9 mouse cellular contexts compared by ENCODE assay signal in the genomic region with DNA sequence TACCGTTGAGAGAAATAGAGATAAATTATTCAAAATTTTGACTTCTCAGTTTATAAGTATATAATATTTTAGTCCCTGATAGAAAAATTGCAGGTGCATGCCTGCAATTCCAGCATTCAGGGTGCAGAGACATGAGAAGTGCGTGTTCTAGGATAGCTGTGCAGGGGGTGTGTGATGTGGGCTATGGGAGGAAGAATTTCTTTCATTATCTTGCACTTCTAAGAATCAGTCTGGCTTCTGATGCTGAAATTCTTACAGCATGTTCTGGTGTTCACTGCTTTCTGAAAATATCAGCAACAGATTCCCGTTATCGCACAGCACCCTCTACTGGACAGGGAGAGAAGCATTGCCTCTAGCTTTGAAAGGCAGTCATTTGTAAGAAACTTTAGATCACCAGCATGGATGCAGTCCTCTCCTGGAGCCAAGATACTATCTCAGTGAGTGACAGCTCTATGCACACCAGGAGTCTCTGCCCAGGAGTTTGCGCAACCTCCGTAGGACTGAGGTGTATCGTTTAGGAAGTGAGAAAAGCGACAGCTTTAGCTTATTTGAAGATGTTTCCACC.
DNase-seq lines count a peak whose midpoint lies in the region; ATAC-seq lines count a peak whose summit lies in the region.
"Had no signal": no experiment of that assay in that cellular context is flagged by ENCODE, and none has a peak within 500 bp of the region (broad histone marks: within the 10 kb centered on the region; RNA-seq: fewer than 3 reads in every experiment).

No protein-coding gene starts in this region.

- no peaks in the 10 kb centered on the region for H3K9me3 ChIP-seq in hindbrain, embryonic 10.5 days
- no peaks in the 10 kb centered on the region for H3K9me3 ChIP-seq in hindbrain, embryonic 13.5 days
- H3K9me3 ChIP-seq in forebrain, embryonic 12.5 days = no peaks in the 10 kb centered on the region
- no peaks in the 10 kb centered on the region for H3K9me3 ChIP-seq in hindbrain, embryonic 14.5 days (ENCODE audit: control insufficient read depth, low read length)
- no peaks in the 10 kb centered on the region for H3K9me3 ChIP-seq in midbrain, embryonic 10.5 days (replicated peaks)
- H3K9me3 ChIP-seq: stomach, embryonic 15.5 days had no signal

- H3K4me1 ChIP-seq in hindbrain, embryonic 10.5 days (replicated peaks) = no peaks in the 10 kb centered on the region
- H3K4me1 ChIP-seq in hindbrain, embryonic 13.5 days (replicated peaks) = no peaks in the 10 kb centered on the region
- H3K4me1 ChIP-seq in forebrain, embryonic 12.5 days = no peaks in the 10 kb centered on the region
- no peaks in the 10 kb centered on the region for H3K4me1 ChIP-seq in hindbrain, embryonic 14.5 days (replicated peaks; ENCODE audit: control insufficient read depth, insufficient read depth, low read length)
- no peaks in the 10 kb centered on the region for H3K4me1 ChIP-seq in midbrain, embryonic 10.5 days
- H3K4me1 ChIP-seq: stomach, embryonic 15.5 days had no signal

- DNase-seq in hindbrain, embryonic 10.5 days (ENCODE audit: low spot score) = peak; percentile 76
- peak; percentile 65 for DNase-seq in c-Kit-positive CD71-positive TER-119-negative erythroid progenitor cells, embryonic 14.5 days (ENCODE audit: low read depth)
- peak; percentile 87 for DNase-seq in hindbrain, embryonic 14.5 days (ENCODE audit: low spot score)
- peak; percentile 1 for DNase-seq in left cerebral cortex, adult 11 months (ENCODE audit: low spot score)
- peak; percentile 61 for DNase-seq in midbrain, embryonic 10.5 days (ENCODE audit: low spot score)
- peak; percentile 8 to 52 for DNase-seq in spleen, adult 18-20 months

- H3K27me3 ChIP-seq in hindbrain, embryonic 10.5 days (ENCODE audit: insufficient read depth, poor library complexity, severe bottlenecking) = no peaks in the 10 kb centered on the region
- H3K27me3 ChIP-seq in hindbrain, embryonic 13.5 days = no peaks in the 10 kb centered on the region
- H3K27me3 ChIP-seq in forebrain, embryonic 12.5 days = no peaks in the 10 kb centered on the region
- no peaks in the 10 kb centered on the region for H3K27me3 ChIP-seq in hindbrain, embryonic 14.5 days (ENCODE audit: control insufficient read depth, insufficient read depth, low read length)
- no peaks in the 10 kb centered on the region for H3K27me3 ChIP-seq in midbrain, embryonic 10.5 days (ENCODE audit: low read depth, poor library complexity, severe bottlenecking)
- H3K27me3 ChIP-seq: stomach, embryonic 15.5 days had no signal

- H3K4me3 ChIP-seq in hindbrain, embryonic 10.5 days = no peak overlapping the region
- H3K4me3 ChIP-seq in hindbrain, embryonic 13.5 days = no peak overlapping the region
- H3K4me3 ChIP-seq in forebrain, embryonic 12.5 days (replicated peaks) = no peak overlapping the region
- no peak overlapping the region for H3K4me3 ChIP-seq in hindbrain, embryonic 14.5 days (replicated peaks; ENCODE audit: low read length)
- no peak overlapping the region for H3K4me3 ChIP-seq in midbrain, embryonic 10.5 days
- H3K4me3 ChIP-seq: stomach, embryonic 15.5 days had no signal

- ATAC-seq in hindbrain, embryonic 13.5 days (ENCODE audit: low FRiP score) = no peak
- ATAC-seq in forebrain, embryonic 12.5 days (ENCODE audit: low FRiP score) = peak; percentile 64; the same call in 1 of the 2 replicates
- peak; percentile 37; the same call in 1 of the 2 replicates for ATAC-seq in hindbrain, embryonic 14.5 days (ENCODE audit: low FRiP score)

- no peak overlapping the region for H3K27ac ChIP-seq in hindbrain, embryonic 10.5 days
- H3K27ac ChIP-seq in hindbrain, embryonic 13.5 days = no peak overlapping the region
- H3K27ac ChIP-seq in forebrain, embryonic 12.5 days = no peak overlapping the region
- no peak overlapping the region for H3K27ac ChIP-seq in hindbrain, embryonic 14.5 days
- H3K27ac ChIP-seq in midbrain, embryonic 10.5 days (replicated peaks) = no peak overlapping the region
- H3K27ac ChIP-seq: stomach, embryonic 15.5 days had no signal

- H3K4me2 ChIP-seq in hindbrain, embryonic 13.5 days = no peak overlapping the region
- H3K4me2 ChIP-seq in forebrain, embryonic 12.5 days = no peak overlapping the region
- H3K4me2 ChIP-seq in hindbrain, embryonic 14.5 days (replicated peaks) = no peak overlapping the region
- H3K4me2 ChIP-seq: stomach, embryonic 15.5 days had no signal

- no peaks in the 10 kb centered on the region for H3K36me3 ChIP-seq in hindbrain, embryonic 10.5 days
- H3K36me3 ChIP-seq in hindbrain, embryonic 13.5 days = no peaks in the 10 kb centered on the region
- H3K36me3 ChIP-seq in forebrain, embryonic 12.5 days (replicated peaks) = no peaks in the 10 kb centered on the region
- H3K36me3 ChIP-seq in hindbrain, embryonic 14.5 days (replicated peaks; ENCODE audit: control insufficient read depth, insufficient read depth) = no peaks in the 10 kb centered on the region
- no peaks in the 10 kb centered on the region for H3K36me3 ChIP-seq in midbrain, embryonic 10.5 days
- H3K36me3 ChIP-seq: stomach, embryonic 15.5 days had no signal

- no peak overlapping the region for H3K9ac ChIP-seq in hindbrain, embryonic 13.5 days
- no peak overlapping the region for H3K9ac ChIP-seq in forebrain, embryonic 12.5 days
- no peak overlapping the region for H3K9ac ChIP-seq in hindbrain, embryonic 14.5 days
- H3K9ac ChIP-seq: stomach, embryonic 15.5 days had no signal

- 23% methylated on average over 8 of the region's 8 CpGs for WGBS in hindbrain, embryonic 10.5 days
- 25% methylated on average over 8 of the region's 8 CpGs for whole genome bisulfite sequencing in hindbrain, embryonic 13.5 days
- 25% methylated on average over 8 of the region's 8 CpGs for WGBS in forebrain, embryonic 12.5 days
- WGBS in hindbrain, embryonic 14.5 days = 23% methylated on average over 8 of the region's 8 CpGs
- 21% methylated on average over 8 of the region's 8 CpGs for WGBS in midbrain, embryonic 10.5 days

Comparison
In these comparisons a context has a peak if more than half of its experiments do, and no peak if none do; other contexts are left out.
1. DNase-seq: peak in every context shown above with its lines; median percentile 87 in hindbrain, embryonic 14.5 days; 76 in hindbrain, embryonic 10.5 days; 65 in c-Kit-positive CD71-positive TER-119-negative erythroid progenitor cells, embryonic 14.5 days; 61 in midbrain, embryonic 10.5 days; 30 in spleen, adult 18-20 months; 1 in left cerebral cortex, adult 11 months.